Comparison of ENCODE assay signal across 17 mouse cellular contexts in the genomic region with DNA sequence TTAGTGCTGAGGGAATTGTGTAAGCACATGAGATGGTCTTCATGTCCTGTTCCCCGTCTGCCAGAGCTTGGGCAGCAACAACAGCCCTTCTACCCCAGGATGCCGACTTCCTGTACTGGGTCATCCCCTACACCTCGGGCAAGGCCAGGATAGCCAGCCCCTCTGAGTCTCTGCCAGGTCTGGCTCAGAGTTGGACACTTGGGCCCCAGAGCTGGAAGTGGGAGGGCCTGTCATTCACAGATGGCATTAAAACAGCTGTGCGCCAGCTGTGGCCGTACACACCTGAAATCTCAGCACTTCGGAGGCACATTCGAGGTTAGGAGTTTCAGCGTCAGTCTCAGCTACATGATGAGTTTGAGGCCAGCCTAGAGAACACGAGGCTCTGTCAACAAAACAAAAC. TPM values are rescaled to one million over a fixed set of nuclear protein-coding genes. Genes with fewer than 3 reads are reported as not detected.
DNase-seq lines count a peak whose midpoint lies in the region; ATAC-seq lines count a peak whose summit lies in the region.
"Had no signal": no experiment of that assay in that cellular context is flagged by ENCODE, and none has a peak within 500 bp of the region (broad histone marks: within the 10 kb centered on the region; RNA-seq: fewer than 3 reads in every experiment).

No protein-coding gene starts in this region.

- H3K4me2 ChIP-seq in embryonic facial prominence, embryonic 13.5 days, result no peak overlapping the region
- H3K4me2 ChIP-seq in limb, embryonic 13.5 days (replicated peaks), result no peak overlapping the region
- H3K4me2 ChIP-seq: heart, embryonic 11.5 days; midbrain, embryonic 15.5 days had no signal

- peaks cover 50% of the 10 kb centered on the region for H3K4me1 ChIP-seq in embryonic facial prominence, embryonic 13.5 days
- H3K4me1 ChIP-seq in embryonic facial prominence, embryonic 10.5 days, result peaks cover 61% of the 10 kb centered on the region
- H3K4me1 ChIP-seq in limb, embryonic 13.5 days, result peaks cover 54% of the 10 kb centered on the region
- peaks cover 44% of the 10 kb centered on the region for H3K4me1 ChIP-seq in limb, embryonic 10.5 days

- no peak for DNase-seq in embryonic facial prominence, embryonic 10.5 days (ENCODE audit: low spot score)
- no peak for DNase-seq in limb, embryonic 10.5 days (ENCODE audit: low spot score)
- DNase-seq in Muller cell, postnatal 12 days (ENCODE audit: inconsistent ontology term), result peak; percentile 37
- peak; percentile 21 for DNase-seq in forelimb bud, embryonic 11.5 days (ENCODE audit: low read depth, low spot score)
- no peak for DNase-seq in cerebellum, adult 9-10 months
- DNase-seq in cerebellum, postnatal 4 days (ENCODE audit: low spot score in 2 of 2), result no peak
- DNase-seq: cerebellum, adult 9-11 months; heart, postnatal 4 days; kidney, adult 9 months; kidney, postnatal 4 days; lung, adult 2 months had no signal

- no peak for ATAC-seq in embryonic facial prominence, embryonic 13.5 days (ENCODE audit: insufficient number of reproducible peaks, insufficient read depth, low FRiP score, low TSS enrichment, low read depth)
- ATAC-seq in limb, embryonic 13.5 days (ENCODE audit: low FRiP score, low read depth), result 0 out of 2 replicates have a peak, but pooled peaks have one; percentile 10
- ATAC-seq: activated CD4-positive, CD25-positive, alpha-beta regulatory T cell, adult 4 months; CD4-positive, CD25-positive, alpha-beta regulatory T cell, adult 4 months; midbrain, embryonic 15.5 days had no signal

- no peak overlapping the region for H3K4me3 ChIP-seq in embryonic facial prominence, embryonic 13.5 days
- no peak overlapping the region for H3K4me3 ChIP-seq in embryonic facial prominence, embryonic 10.5 days
- H3K4me3 ChIP-seq in limb, embryonic 13.5 days, result no peak overlapping the region
- no peak overlapping the region for H3K4me3 ChIP-seq in limb, embryonic 10.5 days
- H3K4me3 ChIP-seq: midbrain, embryonic 15.5 days had no signal

- no peaks in the 10 kb centered on the region for H3K27me3 ChIP-seq in embryonic facial prominence, embryonic 13.5 days
- peaks cover under 1% of the 10 kb centered on the region; the same call in 1 of the 2 replicates for H3K27me3 ChIP-seq in embryonic facial prominence, embryonic 10.5 days (replicated peaks; ENCODE audit: low read depth, poor library complexity, severe bottlenecking)
- H3K27me3 ChIP-seq in limb, embryonic 13.5 days, result no peaks in the 10 kb centered on the region
- H3K27me3 ChIP-seq in limb, embryonic 10.5 days (ENCODE audit: low read depth, poor library complexity, severe bottlenecking), result no peaks in the 10 kb centered on the region
- H3K27me3 ChIP-seq: midbrain, embryonic 15.5 days had no signal

- peak overlapping the region; percentile 33; the same call in 1 of the 2 replicates for H3K27ac ChIP-seq in embryonic facial prominence, embryonic 13.5 days
- H3K27ac ChIP-seq in embryonic facial prominence, embryonic 10.5 days (replicated peaks), result no peak overlapping the region
- H3K27ac ChIP-seq in limb, embryonic 13.5 days, result no peak overlapping the region
- no peak overlapping the region for H3K27ac ChIP-seq in limb, embryonic 10.5 days
- H3K27ac ChIP-seq: midbrain, embryonic 15.5 days had no signal

- 54% methylated on average over 9 of the region's 9 CpGs for WGBS in embryonic facial prominence, embryonic 13.5 days
- WGBS in embryonic facial prominence, embryonic 10.5 days, result 71% methylated on average over 9 of the region's 9 CpGs
- WGBS in limb, embryonic 13.5 days, result 49% methylated on average over 9 of the region's 9 CpGs
- 81% methylated on average over 9 of the region's 9 CpGs for WGBS in limb, embryonic 10.5 days

- H3K9me3 ChIP-seq in embryonic facial prominence, embryonic 13.5 days, result no peaks in the 10 kb centered on the region
- H3K9me3 ChIP-seq in embryonic facial prominence, embryonic 10.5 days, result no peaks in the 10 kb centered on the region
- no peaks in the 10 kb centered on the region for H3K9me3 ChIP-seq in limb, embryonic 13.5 days
- H3K9me3 ChIP-seq in limb, embryonic 10.5 days (replicated peaks), result no peaks in the 10 kb centered on the region
- H3K9me3 ChIP-seq: midbrain, embryonic 15.5 days had no signal

- peaks cover 9% of the 10 kb centered on the region for H3K36me3 ChIP-seq in embryonic facial prominence, embryonic 13.5 days
- H3K36me3 ChIP-seq in embryonic facial prominence, embryonic 10.5 days (replicated peaks), result no peaks in the 10 kb centered on the region
- peaks cover 6% of the 10 kb centered on the region; the same call in 1 of the 2 replicates for H3K36me3 ChIP-seq in limb, embryonic 13.5 days
- H3K36me3 ChIP-seq in limb, embryonic 10.5 days, result no peaks in the 10 kb centered on the region
- H3K36me3 ChIP-seq: midbrain, embryonic 15.5 days had no signal

- H3K9ac ChIP-seq in embryonic facial prominence, embryonic 13.5 days, result no peak overlapping the region
- H3K9ac ChIP-seq in limb, embryonic 13.5 days, result no peak overlapping the region
- H3K9ac ChIP-seq: midbrain, embryonic 15.5 days had no signal

RNA-seq across cellular contexts. Expression of a gene that starts 7.9 kb away (rescaled TPM):
- 4.8 and 7.3 TPM in 2 replicates for polyA plus RNA-seq in embryonic facial prominence, embryonic 13.5 days (2015; fragmentation: Nextera tagmentation; extraction: Ambion mirVana)
- 1.5 and 1.7 TPM in 2 replicates for polyA plus RNA-seq in embryonic facial prominence, embryonic 10.5 days (2016; fragmentation: Nextera tagmentation; extraction: Ambion mirVana)
- 4.2 and 5.5 TPM in 2 replicates for polyA plus RNA-seq in limb, embryonic 13.5 days (2015; fragmentation: Nextera tagmentation; extraction: Ambion mirVana)
- polyA plus RNA-seq in limb, embryonic 10.5 days (2016; fragmentation: Nextera tagmentation; extraction: Ambion mirVana), result 1.3 and 1.6 TPM in 2 replicates

RNA-seq across cellular contexts. Expression of a gene that starts 23.4 kb away (rescaled TPM):
- polyA plus RNA-seq in embryonic facial prominence, embryonic 13.5 days (2015; fragmentation: Nextera tagmentation; extraction: Ambion mirVana), result 4.3 and 4.4 TPM in 2 replicates
- 4.0 and 4.3 TPM in 2 replicates for polyA plus RNA-seq in embryonic facial prominence, embryonic 10.5 days (2016; fragmentation: Nextera tagmentation; extraction: Ambion mirVana)
- polyA plus RNA-seq in limb, embryonic 13.5 days (2015; fragmentation: Nextera tagmentation; extraction: Ambion mirVana), result 12.8 and 14.7 TPM in 2 replicates
- polyA plus RNA-seq in limb, embryonic 10.5 days (2016; fragmentation: Nextera tagmentation; extraction: Ambion mirVana), result 1.9 and 3.0 TPM in 2 replicates

RNA-seq across cellular contexts. Expression of a gene that starts 48.0 kb away (rescaled TPM):
- 249 and 252 TPM in 2 replicates for polyA plus RNA-seq in embryonic facial prominence, embryonic 13.5 days (2015; fragmentation: Nextera tagmentation; extraction: Ambion mirVana)
- polyA plus RNA-seq in embryonic facial prominence, embryonic 10.5 days (2016; fragmentation: Nextera tagmentation; extraction: Ambion mirVana), result 332 TPM in 2 replicates
- 246 and 251 TPM in 2 replicates for polyA plus RNA-seq in limb, embryonic 13.5 days (2015; fragmentation: Nextera tagmentation; extraction: Ambion mirVana)
- polyA plus RNA-seq in limb, embryonic 10.5 days (2016; fragmentation: Nextera tagmentation; extraction: Ambion mirVana), result 359 and 361 TPM in 2 replicates

Comparison
In these comparisons a context has a peak if more than half of its experiments do, and no peak if none do; other contexts are left out.
1. DNase-seq: peak in Muller cell, postnatal 12 days (single experiment) and forelimb bud, embryonic 11.5 days (single experiment); none in embryonic facial prominence, embryonic 10.5 days (single experiment), limb, embryonic 10.5 days (single experiment), cerebellum, adult 9-10 months (single experiment) and cerebellum, postnatal 4 days (0 of 2).